Mouse (Mus musculus): ENCODE measurements around the gene Krba1.

Krba1 gene

GRCm38 (mm10) chr6:48424074-48424473 lies 28.7 kb downstream of the Krba1 start:
- no peak for DNase-seq (ENCODE audit: low read depth, low spot score)

DNA sequence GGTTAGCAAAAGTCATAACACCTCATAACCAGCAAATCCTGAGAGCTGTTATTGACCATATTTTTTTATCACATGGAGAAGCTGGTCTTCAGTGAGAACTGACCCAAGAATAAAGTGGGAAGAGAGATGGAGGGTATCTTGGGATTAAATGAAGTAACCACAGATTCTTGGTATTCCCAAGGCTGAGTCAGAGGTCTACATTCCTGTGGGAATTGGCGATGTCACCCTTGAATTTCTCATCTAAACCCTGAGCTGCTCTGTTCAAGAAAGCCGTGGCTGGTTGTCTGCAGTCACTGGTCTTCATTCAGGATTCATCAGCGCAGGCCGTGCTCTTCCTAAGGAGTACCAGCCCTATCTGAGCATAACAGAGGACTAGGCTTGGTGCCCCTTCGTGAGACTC lies 31.6 kb downstream of the Krba1 start:
- DNase-seq (ENCODE audit: low read depth, low spot score): no peak

- no peak for DNase-seq (ENCODE audit: low read depth, low spot score)
Measured at GRCm38 (mm10) chr6:48428769-48429557, 33.6 kb downstream of the Krba1 start.

DNA sequence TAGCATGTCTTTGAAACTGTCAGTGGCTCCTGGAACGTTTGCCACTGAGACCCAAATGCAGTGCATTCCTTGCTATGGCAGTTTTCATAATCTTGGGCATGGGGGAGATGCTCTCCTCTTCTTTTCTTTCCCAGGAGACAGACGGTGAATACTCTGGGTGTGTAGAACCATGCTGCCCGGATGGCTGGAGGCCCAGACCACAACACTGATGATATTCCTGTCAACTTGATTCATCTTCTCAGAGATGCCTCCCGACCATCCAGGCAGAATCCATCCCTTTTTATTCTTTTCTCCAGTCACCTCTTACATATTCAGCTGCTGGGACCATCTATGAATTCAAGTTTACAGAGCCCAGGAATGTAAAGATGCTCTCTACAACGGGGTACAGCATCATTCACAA lies 35.4 kb downstream of the Krba1 start:
- DNase-seq (ENCODE audit: low read depth, low spot score): no peak

- no peak for DNase-seq (ENCODE audit: low read depth, low spot score)
Measured at GRCm38 (mm10) chr6:48432893-48433816, 37.8 kb downstream of the Krba1 start.

- no peak for DNase-seq (ENCODE audit: low read depth, low spot score)
Measured at GRCm38 (mm10) chr6:48434651-48435050, 39.3 kb downstream of the Krba1 start.

DNA sequence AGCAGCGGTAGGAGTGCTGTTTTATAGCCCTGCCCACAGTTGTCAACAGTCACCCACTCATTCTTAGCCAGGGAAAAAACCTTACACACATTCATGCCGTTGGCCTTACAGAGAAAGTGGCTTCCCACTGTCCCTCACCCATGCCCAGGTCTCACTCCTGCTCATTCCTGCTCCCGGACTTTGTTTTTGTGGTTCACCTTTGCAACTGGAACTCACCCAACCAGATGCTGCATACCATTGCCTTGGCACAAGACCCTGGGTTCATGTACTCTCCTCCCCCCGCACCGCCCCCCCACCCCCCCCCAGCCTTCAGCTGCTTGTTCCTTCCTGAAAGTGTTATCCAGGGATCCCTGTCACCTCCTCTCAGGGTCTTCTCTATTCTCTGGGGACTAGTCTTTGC lies 39.7 kb downstream of the Krba1 start:
- DNase-seq (ENCODE audit: low read depth, low spot score): no peak

DNA sequence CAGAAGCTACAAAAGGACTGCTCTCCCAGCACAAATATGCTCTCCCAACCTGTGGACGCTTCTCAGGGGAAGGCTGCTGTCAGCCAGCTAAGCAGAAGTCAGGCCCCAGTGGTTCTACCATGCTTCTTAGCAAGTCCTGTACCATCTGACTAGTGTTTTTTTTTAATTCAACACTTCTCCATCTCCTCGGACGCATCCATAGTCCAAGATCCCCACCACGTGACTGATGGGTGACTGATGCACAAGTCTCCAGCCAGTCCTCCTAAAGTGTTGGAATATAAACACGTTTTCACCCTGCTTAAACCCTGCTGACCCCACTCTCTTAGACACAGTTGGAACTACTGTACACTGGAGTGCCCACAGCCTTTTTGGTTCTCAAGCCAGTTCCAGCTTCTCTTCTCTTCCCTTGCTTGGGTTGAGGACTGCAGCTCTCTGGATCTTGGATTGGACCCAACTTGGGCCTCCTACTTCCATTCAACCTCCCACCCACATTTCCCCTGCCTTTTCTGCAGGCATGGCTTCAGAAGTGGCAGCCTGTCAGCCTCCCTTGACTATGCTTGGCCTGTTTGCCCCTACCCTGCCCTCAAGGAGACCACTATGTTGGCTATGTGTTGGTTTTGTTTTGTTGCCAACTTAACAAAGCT lies 40.4 kb downstream of the Krba1 start:
- no peak for DNase-seq (ENCODE audit: low read depth, low spot score)

DNA sequence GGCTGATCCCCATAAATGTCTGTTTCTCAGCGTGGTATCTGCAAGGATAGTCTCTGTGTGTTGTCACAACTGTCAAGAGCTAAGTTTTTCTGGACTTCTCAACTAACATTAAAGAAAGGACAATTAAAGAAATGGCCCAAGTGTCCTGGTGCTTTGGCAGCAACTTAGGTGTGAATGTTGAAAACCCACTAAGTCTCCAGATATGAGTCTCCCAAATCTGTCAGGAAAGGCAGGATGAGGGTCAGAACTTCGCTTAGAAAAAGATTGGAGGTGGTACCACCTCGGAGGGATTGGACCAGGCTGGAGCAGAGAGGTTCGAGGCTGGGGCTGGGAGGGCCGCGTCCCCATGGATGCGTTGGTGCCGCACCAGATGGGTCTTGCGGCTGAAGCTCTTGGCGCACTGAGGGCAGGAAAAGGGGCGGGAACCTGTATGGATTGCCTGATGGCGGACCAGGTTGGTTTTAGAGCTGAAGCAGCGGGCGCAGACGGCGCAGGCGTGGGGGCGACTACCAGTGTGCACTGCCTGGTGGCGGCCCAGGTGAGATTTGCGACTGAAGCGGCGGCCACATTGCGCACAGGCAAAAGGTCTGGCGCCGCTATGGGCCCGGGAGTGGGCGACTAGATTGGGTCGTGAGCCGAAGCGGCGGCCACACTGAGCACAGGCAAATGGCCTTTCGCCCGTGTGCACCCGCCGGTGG lies 42.4 kb downstream of the Krba1 start:
- no peak for DNase-seq (ENCODE audit: low read depth, low spot score)

- no peak for DNase-seq (ENCODE audit: low read depth, low spot score)
Measured at GRCm38 (mm10) chr6:48438475-48439125, 43.2 kb downstream of the Krba1 start.

- DNase-seq (ENCODE audit: low read depth, low spot score): no peak
Measured at GRCm38 (mm10) chr6:48439654-48440053, 44.3 kb downstream of the Krba1 start.

- DNase-seq (ENCODE audit: low read depth, low spot score): no peak
Measured at GRCm38 (mm10) chr6:48440306-48441014, 45.1 kb downstream of the Krba1 start.

DNA sequence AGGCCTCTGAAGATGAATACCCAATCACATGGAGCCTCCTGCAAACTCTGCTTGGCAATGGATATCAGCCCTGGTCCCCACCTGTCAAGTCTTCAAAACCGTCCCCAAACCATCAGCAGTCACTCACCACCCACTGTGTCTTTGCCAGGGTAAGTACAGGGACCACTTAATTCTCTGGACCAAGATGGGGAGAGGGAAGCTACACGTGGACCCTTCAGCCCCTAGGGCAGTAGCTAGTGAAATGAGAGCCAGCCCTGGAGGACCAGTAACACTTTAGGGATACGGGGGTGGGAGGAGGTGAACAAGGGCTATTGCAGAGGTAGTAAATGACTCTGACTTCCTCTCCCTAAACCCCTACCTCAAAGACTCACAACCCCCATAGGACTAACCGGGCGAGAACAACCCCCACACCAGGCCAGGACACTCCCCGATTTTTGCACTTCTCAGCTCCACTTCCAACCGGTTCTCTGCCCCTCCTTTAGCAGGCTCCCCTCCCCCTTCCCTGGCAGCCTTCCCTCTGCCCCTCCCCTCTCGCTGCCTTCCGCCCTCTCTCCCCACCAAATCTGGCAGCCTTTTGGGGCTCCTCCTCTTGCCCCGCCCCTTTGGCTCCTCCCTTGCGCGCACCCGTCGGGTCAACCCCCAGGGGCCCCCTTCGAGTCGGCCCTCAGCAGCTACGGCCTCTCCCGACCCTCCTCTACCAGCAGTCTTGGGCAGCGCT lies 48.4 kb downstream of the Krba1 start:
- DNase-seq (ENCODE audit: low read depth, low spot score): peak; percentile 78

DNA sequence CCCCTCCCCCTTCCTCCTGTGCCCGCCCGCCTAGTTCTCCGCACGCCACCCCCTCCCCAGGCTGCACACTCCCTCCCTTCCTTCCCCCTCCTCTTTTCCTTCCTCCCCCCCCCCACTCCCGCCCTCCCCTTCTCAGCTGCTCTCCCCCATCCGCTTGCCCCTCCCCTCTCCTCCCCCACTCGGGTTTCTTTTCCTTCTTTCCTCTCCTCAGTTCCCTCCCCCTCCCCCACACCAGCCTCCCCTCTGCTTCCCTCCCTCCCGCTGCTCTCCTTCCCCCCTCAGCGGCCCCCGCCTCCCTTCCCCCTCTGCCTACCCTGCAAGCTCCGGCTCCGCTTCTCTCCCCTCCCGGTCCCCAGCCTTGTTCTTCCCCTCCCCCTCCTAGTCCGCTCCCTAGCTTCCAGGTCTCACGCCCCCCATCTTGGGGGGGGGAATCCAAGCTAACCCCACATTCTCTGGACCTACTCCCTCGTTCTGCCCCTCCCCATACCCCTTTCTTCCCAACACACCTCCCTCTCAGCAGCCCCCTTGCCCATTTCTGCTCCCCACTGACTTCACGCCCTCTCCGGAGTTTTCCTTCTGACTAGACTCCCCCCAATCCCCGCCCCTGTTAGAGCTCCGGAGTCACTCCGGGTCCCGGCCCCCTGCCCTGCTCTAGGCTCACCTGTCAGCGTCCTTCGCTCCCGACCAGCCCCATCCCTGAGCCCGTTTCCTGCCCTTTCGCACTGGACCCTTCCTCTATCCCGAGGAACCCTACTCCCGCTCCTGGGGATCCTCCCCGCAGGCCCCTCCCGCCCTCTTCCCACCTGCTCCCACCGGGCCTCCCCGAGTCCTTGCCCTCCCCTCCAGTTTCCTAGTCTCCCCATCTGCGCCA lies 49.2 kb downstream of the Krba1 start:
- peak; percentile 79 for DNase-seq (ENCODE audit: low read depth, low spot score)

DNA sequence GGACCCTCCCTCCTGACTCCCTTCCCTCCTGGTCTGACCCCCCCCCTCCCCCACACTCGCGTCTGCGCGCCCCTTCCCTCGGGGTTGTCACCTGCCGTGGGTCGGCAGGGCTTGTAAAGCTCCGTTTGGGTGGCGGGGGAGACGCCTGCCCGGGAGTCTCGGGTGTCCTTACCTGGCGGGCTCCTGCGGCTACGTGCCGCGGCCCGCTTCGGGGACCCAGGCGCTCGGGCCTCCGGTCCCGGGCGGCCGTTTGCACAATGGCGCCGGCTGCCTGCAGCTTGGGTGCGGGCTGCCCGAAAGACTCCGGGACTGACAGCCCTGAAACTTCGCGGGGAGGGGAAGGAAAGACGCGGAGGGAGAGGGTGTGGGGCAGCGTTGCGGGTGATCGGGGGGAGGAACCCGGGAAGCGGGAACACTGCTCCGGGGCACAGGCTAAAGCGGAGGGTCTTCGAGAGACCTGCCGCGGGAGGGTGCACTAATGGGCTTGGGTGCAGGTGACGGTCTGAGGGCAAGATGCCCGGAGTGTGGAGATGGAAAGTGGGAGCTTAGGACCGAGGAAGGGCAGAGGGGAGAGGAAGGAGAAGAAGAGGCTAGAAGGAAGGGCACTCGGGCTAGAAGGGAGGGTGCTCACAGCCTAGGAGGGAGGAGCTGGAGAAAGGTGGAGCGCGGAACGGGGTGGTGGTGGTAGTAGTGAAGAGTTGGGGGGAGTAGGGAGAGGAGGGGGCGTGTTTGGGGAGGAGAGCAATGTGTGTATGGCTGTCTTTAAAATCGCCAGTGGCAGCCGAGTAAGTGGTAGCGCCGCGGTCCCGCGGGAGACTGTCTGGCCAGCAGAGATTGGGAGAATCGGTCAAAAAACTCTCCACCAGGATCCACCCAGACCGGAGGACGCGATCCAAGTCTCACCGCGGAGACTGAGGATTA lies 50.1 kb downstream of the Krba1 start, which contains the start of gene Zfp467:
Zfp467 (minus strand) TSS at position 645 of the 921 bp plus-strand sequence.
- no peak for DNase-seq (ENCODE audit: low read depth, low spot score)

DNA sequence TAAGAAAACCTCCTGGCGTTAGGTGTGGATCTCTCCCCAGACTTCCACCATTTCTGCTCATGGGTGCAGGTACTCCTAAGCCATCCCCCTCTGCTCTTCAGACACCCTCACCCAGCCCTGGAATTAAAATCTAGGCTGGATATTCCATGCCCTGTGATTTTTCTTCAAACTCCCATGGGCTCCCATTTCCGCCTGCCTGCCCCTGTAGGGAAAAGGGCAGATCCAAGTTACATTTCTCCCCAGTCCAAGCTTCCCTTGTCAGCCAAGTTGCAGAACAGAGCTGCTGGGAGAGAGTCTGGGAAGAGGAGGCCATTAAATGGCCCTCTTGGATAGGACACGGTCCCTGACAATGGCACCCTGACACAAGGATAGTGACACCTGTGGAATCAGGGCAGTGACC lies 50.9 kb downstream of the Krba1 start:
- no peak for DNase-seq (ENCODE audit: low read depth, low spot score)

DNA sequence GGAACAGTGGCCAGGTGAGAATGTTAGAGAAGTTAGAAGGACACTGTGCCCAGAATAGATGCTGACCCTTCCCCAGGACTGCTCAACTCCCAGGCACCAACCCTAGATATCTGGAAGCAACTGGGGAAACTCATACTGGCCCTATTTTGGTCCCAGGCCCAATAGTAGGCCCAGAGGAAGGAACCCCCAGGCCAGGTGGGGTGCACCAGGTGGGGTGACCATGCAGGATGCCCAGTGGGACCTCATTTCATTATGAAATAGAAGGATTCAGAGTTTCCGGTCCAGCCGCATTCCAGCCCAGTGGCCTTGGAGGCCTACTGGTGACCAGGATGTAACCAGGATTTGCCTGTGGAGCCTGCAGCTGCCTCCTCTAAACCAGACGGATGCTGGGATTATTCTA lies 51.5 kb downstream of the Krba1 start:
- no peak for DNase-seq (ENCODE audit: low read depth, low spot score)

GRCm38 (mm10) chr6:48447929-48448328 lies 52.5 kb downstream of the Krba1 start, which contains the start of gene Sspo:
Gene Sspo (plus strand): TSS chr6:48448229.
- DNase-seq (ENCODE audit: low read depth, low spot score): no peak

Data from telencephalon, adult 2 months (tissue).